Mouse (Mus musculus) monocyte, adult 5-6 weeks (primary cell): ENCODE results near the gene Ttc29. TPM values are rescaled to one million over a fixed set of nuclear protein-coding genes. Genes with fewer than 3 reads are reported as not detected.

Experiments used
- ATAC-seq: fragments of 153-309, 156-312 bp; replicated peaks from 2 replicates; pipeline ENCODE4 v1.8.0; 2017; ENCODE audit warnings: mild to moderate bottlenecking; ENCODE audit not compliant: low TSS enrichment, insufficient number of reproducible peaks, severe bottlenecking, poor library complexity, low FRiP score
- total RNA-seq: library from RNA; stranded (forward); fragments of 200-1000, 200-491, 200-594 nt; gene quantifications from 3 replicates; pipeline ENCODE4 v1.2.3, GENCODE M21; 2017

Ttc29 gene
- total RNA-seq, 1 experiment from 2014 or later = 1.8 TPM

GRCm38 (mm10) chr8:78271391-78271790 is 58.3 kb downstream of the Ttc29 start:
- ATAC-seq = no peak

- ATAC-seq = no peak
Observed at GRCm38 (mm10) chr8:78276120-78276519, 63.0 kb downstream of the Ttc29 start.

GRCm38 (mm10) chr8:78277411-78277810 is 64.3 kb downstream of the Ttc29 start:
- ATAC-seq = no peak

GRCm38 (mm10) chr8:78278598-78278997 is 65.5 kb downstream of the Ttc29 start:
- no peak for ATAC-seq

- no peak for ATAC-seq
Observed at GRCm38 (mm10) chr8:78284805-78285204, 71.7 kb downstream of the Ttc29 start.

- ATAC-seq = no peak
Observed at GRCm38 (mm10) chr8:78285366-78285765, 72.3 kb downstream of the Ttc29 start.

GRCm38 (mm10) chr8:78289374-78289971 is 76.4 kb downstream of the Ttc29 start:
- no peak for ATAC-seq

GRCm38 (mm10) chr8:78290274-78290673 is 77.2 kb downstream of the Ttc29 start:
- ATAC-seq = no peak

- ATAC-seq = no peak
Observed at GRCm38 (mm10) chr8:78295494-78295893, 82.4 kb downstream of the Ttc29 start.

GRCm38 (mm10) chr8:78303579-78303978 is 90.5 kb downstream of the Ttc29 start:
- no peak for ATAC-seq

GRCm38 (mm10) chr8:78306604-78307003 is 93.5 kb downstream of the Ttc29 start:
- ATAC-seq = no peak

GRCm38 (mm10) chr8:78307131-78307530 is 94.0 kb downstream of the Ttc29 start:
- no peak for ATAC-seq

- no peak for ATAC-seq
Observed at GRCm38 (mm10) chr8:78309539-78309938, 96.4 kb downstream of the Ttc29 start.

- no peak for ATAC-seq
Observed at GRCm38 (mm10) chr8:78315576-78315975, 102.5 kb downstream of the Ttc29 start.

GRCm38 (mm10) chr8:78317666-78318065 is 104.6 kb downstream of the Ttc29 start:
- ATAC-seq = no peak

GRCm38 (mm10) chr8:78323391-78323790 is 110.3 kb downstream of the Ttc29 start:
- ATAC-seq = no peak

- no peak for ATAC-seq
Observed at GRCm38 (mm10) chr8:78340689-78341529, 127.8 kb downstream of the Ttc29 start.

- no peak for ATAC-seq
Observed at GRCm38 (mm10) chr8:78342151-78342550, 129.1 kb downstream of the Ttc29 start.

- ATAC-seq = no peak
Observed at GRCm38 (mm10) chr8:78344006-78344405, 130.9 kb downstream of the Ttc29 start.

- no peak for ATAC-seq
Observed at GRCm38 (mm10) chr8:78345705-78346104, 132.6 kb downstream of the Ttc29 start.
